Mouse (Mus musculus) forebrain, embryonic 12.5 days (tissue): ENCODE data around the gene Tll2. TPM values are rescaled to one million over a fixed set of nuclear protein-coding genes. Genes with fewer than 3 reads are reported as not detected.

Source experiments
- ATAC-seq: fragments of 200-750 bp; cut with Nextera tagmentation; 2 replicates; pipeline ENCODE4 v1.8.0; 2017; ENCODE audit warnings: moderate TSS enrichment; ENCODE audit not compliant: low FRiP score
- H3K27ac ChIP-seq: fragments of 300-500 bp; sonication (generic); 2 replicates; pipeline ENCODE4 v1.5.1; 2016; ENCODE audit warnings: mild to moderate bottlenecking
- H3K27me3 ChIP-seq: fragments of 300-500 bp; sonication (generic); 2 replicates; pipeline ENCODE4 v1.6.1; 2016; ENCODE audit warnings: mild to moderate bottlenecking
- H3K36me3 ChIP-seq: fragments of 300-500 bp; sonication (generic); replicated peaks from 2 replicates; pipeline ENCODE4 v1.6.1; 2016; ENCODE audit warnings: mild to moderate bottlenecking
- H3K4me1 ChIP-seq: fragments of 300-500 bp; sonication (generic); 2 replicates; pipeline ENCODE4 v1.6.1; 2016
- H3K4me2 ChIP-seq: fragments of 300-500 bp; sonication (generic); 2 replicates; pipeline ENCODE4 v1.6.1; 2016; ENCODE audit warnings: mild to moderate bottlenecking, moderate library complexity
- H3K4me3 ChIP-seq: fragments of 300-500 bp; sonication (generic); replicated peaks from 2 replicates; pipeline ENCODE4 v1.5.1; 2016; ENCODE audit warnings: mild to moderate bottlenecking
- H3K9ac ChIP-seq: fragments of 300-500 bp; sonication (generic); 2 replicates; pipeline ENCODE4 v1.6.1; 2016; ENCODE audit warnings: mild to moderate bottlenecking
- H3K9me3 ChIP-seq: fragments of 300-500 bp; sonication (generic); 2 replicates; pipeline ENCODE4 v1.6.1; 2016
- WGBS: fragments of 180-500 bp; shearing (Covaris S2); methylation state at CpG from one replicate; pipeline ENCODE4 v1.1.7; 2016; 5-methylcytosine and 5-hydroxymethylcytosine counted together
- polyA plus RNA-seq: library from polyadenylated mRNA; unstranded; fragments of >200 nt; fragmentation: Nextera tagmentation; extraction: Ambion mirVana; gene quantifications from 2 replicates; pipeline ENCODE4 v1.2.1, GENCODE M21; 2016

The Tll2 gene
- polyA plus RNA-seq, 1 experiment from 2014 or later, result 0.86 TPM

- ATAC-seq, result no peak
- H3K4me1 ChIP-seq, result no peaks in the 10 kb centered on the region
- H3K9ac ChIP-seq, result no peak overlapping the region
- H3K27me3 ChIP-seq, result no peaks in the 10 kb centered on the region
- no peak overlapping the region for H3K4me2 ChIP-seq
- no peaks in the 10 kb centered on the region for H3K36me3 ChIP-seq
- WGBS, result 84% methylated on average over 4 of the region's 4 CpGs
- no peaks in the 10 kb centered on the region for H3K9me3 ChIP-seq
- H3K4me3 ChIP-seq, result no peak overlapping the region
- H3K27ac ChIP-seq, result no peak overlapping the region
Measured at GRCm38 (mm10) chr19:41035809-41036551, 170.7 kb downstream of the Tll2 start.

Other genes with a start within 250 kb of the Tll2 start
- gene Blnk, start 212.3 kb downstream of the Tll2 start, polyA plus RNA-seq, result 1.2 TPM in 2 replicates
- gene Dntt, start 177.6 kb downstream of the Tll2 start, polyA plus RNA-seq, result not detected in 2 replicates
- gene Opalin, start 129.7 kb downstream of the Tll2 start, polyA plus RNA-seq, result not detected in 2 replicates
- gene Tm9sf3, start 57.2 kb upstream of the Tll2 start, polyA plus RNA-seq, result 107 and 119 TPM in 2 replicates
- 2.1 and 2.6 TPM in 2 replicates for gene Pik3ap1, start 178.3 kb upstream of the Tll2 start, polyA plus RNA-seq